Mouse (Mus musculus) heart, postnatal 0 days (tissue): ENCODE measurements at regions not wholly inside any gene's neighbourhood (a gene's known extent, or its start where the extent isn't known, plus 50 kb on each side); places are given as distances from the start of the nearest gene placed in this dataset.

ENCODE experiments used
- CTCF ChIP-seq: IDR thresholded peaks from 2 replicates; pipeline ENCODE4 v1.5.1; 2016; ENCODE audit warnings: antibody characterized with exemption, control low read depth, low read depth
- EP300 ChIP-seq: IDR thresholded peaks from 2 replicates; pipeline ENCODE4 v1.6.1; 2016; ENCODE audit warnings: antibody characterized with exemption, low read depth

- TF ChIP-seq CTCF: no peak
- TF ChIP-seq EP300: no peak
Observed at GRCm38 (mm10) chr1:176655487-176656333, 158.2 kb downstream of the Cep170 start.
